Mouse (Mus musculus) testis, adult 2 months (tissue): ENCODE measurements around the gene Ptp4a2. TPM values are rescaled to one million over a fixed set of nuclear protein-coding genes. Genes with fewer than 3 reads are reported as not detected.
"Not testable (repeated sequence)": the region's sequence is repeated elsewhere in the genome, so short reads cannot be mapped to it uniquely, and the experiment has no call there.

ENCODE experiments used
- H3K27ac ChIP-seq: fragments of 200-500 bp; 2 replicates; pipeline ENCODE4 v1.5.1; 2012; ENCODE audit warnings: low read depth, low read length; ENCODE audit not compliant: control insufficient read depth, insufficient read depth
- H3K27me3 ChIP-seq: fragments of 200-500 bp; 2 replicates; pipeline ENCODE4 v1.6.1; 2012; ENCODE audit warnings: mild to moderate bottlenecking, low read length, moderate library complexity; ENCODE audit not compliant: control insufficient read depth, insufficient read depth
- H3K36me3 ChIP-seq: fragments of 200-500 bp; 2 replicates; pipeline ENCODE4 v1.6.1; 2012; ENCODE audit warnings: mild to moderate bottlenecking, low read length; ENCODE audit not compliant: control insufficient read depth, insufficient read depth
- H3K4me1 ChIP-seq: fragments of 200-500 bp; 2 replicates; pipeline ENCODE4 v1.6.1; 2012; ENCODE audit warnings: low read length; ENCODE audit not compliant: control insufficient read depth, insufficient read depth
- H3K4me3 ChIP-seq: fragments of 200-500 bp; 2 replicates; pipeline ENCODE4 v1.5.1; 2012; ENCODE audit warnings: low read depth, mild to moderate bottlenecking, low read length, moderate library complexity, mixed read lengths; ENCODE audit not compliant: control insufficient read depth
- CTCF ChIP-seq: fragments of 200-500 bp; IDR thresholded peaks from 2 replicates; pipeline ENCODE4 v1.5.1; 2012; ENCODE audit warnings: low read depth, mild to moderate bottlenecking, inconsistent platforms, low read length, moderate library complexity; ENCODE audit not compliant: control insufficient read depth, insufficient read depth, insufficient replicate concordance
- POLR2A ChIP-seq: fragments of 200-500 bp; IDR thresholded peaks from 2 replicates; pipeline ENCODE4 v1.6.1; 2012; ENCODE audit warnings: low read depth, mild to moderate bottlenecking, inconsistent platforms, low read length, moderate library complexity; ENCODE audit not compliant: control insufficient read depth
- polyA plus RNA-seq: library from polyadenylated mRNA; depleted of rRNA; stranded (reverse); fragments of >200 nt; gene quantifications from 2 replicates; pipeline ENCODE4 v1.2.3, GENCODE M21; 2012; rRNA removed

Ptp4a2 gene
- polyA plus RNA-seq: 39.9 and 48.8 TPM in 2 replicates

DNA sequence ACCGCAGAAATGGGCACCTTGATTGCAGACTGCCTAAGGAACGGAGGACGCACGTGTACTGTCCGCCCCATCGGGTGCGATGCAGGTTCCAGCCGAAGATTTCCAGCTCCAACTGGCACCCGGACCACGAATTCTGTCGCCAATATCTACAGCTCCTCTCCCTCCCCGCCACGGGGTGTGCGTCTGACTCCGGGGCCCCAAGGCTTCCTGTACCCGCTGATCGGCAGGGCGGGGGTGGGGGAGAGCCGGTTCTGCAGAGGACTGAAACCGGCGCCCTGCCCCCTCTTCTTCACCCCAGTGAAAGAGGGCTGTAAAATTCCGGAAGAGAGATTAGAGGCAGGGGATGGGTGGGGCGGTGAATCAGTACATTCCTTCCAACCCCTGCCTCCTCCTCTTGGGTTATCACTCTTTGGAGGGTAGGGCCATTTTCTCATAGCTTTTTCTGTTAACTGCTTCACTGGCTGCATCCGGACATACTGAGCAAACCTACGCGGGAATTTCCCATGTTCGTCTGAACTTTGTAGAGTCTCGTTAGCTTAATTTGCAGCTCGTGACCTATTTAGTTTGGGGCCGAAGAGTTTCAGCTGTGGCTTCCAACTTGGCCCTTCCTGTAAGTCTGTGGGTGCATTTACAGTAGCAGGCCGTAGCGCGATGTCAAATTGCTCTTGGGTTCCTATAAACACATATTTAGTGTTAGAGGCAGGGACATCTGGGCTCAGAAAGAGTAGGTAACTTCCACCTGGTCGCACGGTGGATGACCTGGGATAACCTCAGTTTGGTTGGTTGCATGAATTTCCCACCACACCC is at the start of gene Ptp4a2:
TSS of gene Ptp4a2 (plus strand) at position 422 of the 807 bp plus-strand sequence.
- peak within 1 kb of the TSS; percentile 82 for H3K4me3 ChIP-seq
- no peaks in the 10 kb centered on the region for H3K36me3 ChIP-seq
- H3K4me1 ChIP-seq: peaks cover 9% of the 10 kb centered on the region
- H3K27ac ChIP-seq: peak within 1 kb of the TSS; percentile 44; the same call in 1 of the 2 replicates
- no peaks in the 10 kb centered on the region for H3K27me3 ChIP-seq
- no peak for TF ChIP-seq CTCF
- no peak for TF ChIP-seq POLR2A

DNA sequence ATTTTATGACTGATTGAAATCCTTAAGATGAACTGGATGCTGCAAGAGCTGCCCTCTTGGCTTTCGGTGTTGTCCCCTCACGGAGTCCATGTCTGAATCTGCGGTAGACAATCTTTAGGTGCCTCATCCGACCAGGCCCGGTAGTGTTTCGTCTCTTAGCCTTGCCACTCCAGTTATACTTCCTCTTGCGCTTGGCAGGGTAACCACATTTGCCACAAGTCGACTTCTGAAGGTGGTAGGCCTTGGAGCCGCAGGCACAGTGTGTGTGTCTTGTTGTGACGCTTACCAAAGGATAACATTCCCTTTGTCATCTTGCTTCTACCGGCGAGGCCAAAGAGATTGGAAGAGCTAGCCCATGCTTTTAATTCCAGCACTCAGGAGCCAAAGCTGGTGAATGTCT is 49.4 kb upstream of the Ptp4a2 start:
- H3K4me1 ChIP-seq: no peaks in the 10 kb centered on the region; the same call in 1 of the 2 replicates
- H3K27ac ChIP-seq: no peak overlapping the region
- H3K27me3 ChIP-seq: no peaks in the 10 kb centered on the region
- TF ChIP-seq POLR2A (no peak), CTCF (no peak)
- no peak overlapping the region for H3K4me3 ChIP-seq
- no peaks in the 10 kb centered on the region for H3K36me3 ChIP-seq

DNA sequence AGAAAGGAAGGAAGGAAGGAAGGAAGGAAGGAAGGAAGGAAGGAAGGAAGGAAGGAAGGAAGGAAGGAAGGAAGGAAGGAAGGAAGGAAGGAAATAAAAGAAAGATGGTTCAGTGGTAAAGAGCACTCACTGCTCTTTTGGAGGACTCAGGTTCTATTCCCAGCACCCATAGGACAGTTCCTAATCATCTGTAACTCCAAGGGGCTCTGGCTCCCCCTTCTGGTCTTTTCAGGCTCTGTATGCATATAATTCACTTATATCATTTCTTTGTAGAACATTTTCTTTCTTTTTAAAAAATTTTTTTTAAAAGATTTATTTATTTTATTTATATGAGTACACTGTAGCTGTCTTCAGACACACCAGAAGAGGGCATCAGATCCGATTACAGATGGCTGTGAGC is 48.5 kb upstream of the Ptp4a2 start:
- H3K36me3 ChIP-seq, H3K27ac ChIP-seq, H3K4me1 ChIP-seq, H3K27me3 ChIP-seq, H3K4me3 ChIP-seq: not testable (repeated sequence)

DNA sequence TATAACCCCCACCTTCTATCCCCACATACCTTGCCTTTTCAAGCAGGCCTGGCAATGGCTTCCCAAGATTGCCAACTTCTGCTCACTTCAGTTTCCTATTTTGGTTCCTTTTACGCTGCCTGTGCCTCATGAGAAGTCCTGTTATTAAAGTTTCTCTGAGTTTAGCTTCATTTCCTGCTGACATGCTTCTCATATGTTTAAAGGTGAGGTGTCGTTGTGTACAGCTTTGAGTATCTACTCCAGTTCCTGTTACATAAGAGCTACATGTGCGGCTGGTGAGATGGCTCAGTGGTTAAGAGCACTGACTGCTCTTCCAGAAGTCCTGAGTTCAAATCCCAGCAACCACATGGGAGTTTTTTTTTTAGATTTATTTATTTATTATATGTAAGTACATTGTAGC is 45.7 kb upstream of the Ptp4a2 start:
- Histone ChIP-seq H3K36me3 (no peaks in the 10 kb centered on the region), H3K4me3 (no peak overlapping the region), H3K27me3 (no peaks in the 10 kb centered on the region), H3K4me1 (no peaks in the 10 kb centered on the region; the same call in 1 of the 2 replicates), H3K27ac (no peak overlapping the region)
- TF ChIP-seq POLR2A (no peak), CTCF (no peak)

DNA sequence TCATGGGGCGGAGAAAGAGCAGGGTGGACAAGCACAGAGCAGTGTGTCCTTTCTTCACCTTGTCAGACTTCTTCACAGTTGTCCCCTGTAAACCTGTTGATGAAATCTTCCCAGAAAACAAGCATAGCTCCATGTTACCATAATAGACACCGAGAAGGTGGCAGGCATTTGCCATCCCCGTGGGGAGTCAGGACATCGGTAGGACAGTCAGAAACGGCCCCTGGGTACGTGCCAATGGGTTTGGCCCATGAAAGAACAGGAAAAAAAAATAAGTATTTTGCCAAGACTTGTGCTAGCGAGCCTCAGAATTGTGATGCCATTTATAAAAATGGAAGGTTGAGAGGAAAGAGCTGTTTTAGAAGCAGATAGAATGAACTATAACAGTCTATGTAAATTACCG is 43.2 kb upstream of the Ptp4a2 start:
- H3K36me3 ChIP-seq: no peaks in the 10 kb centered on the region
- peaks cover 15% of the 10 kb centered on the region for H3K4me1 ChIP-seq
- TF ChIP-seq CTCF: no peak
- TF ChIP-seq POLR2A: no peak
- H3K27me3 ChIP-seq: no peaks in the 10 kb centered on the region
- no peak overlapping the region for H3K27ac ChIP-seq
- no peak overlapping the region for H3K4me3 ChIP-seq

DNA sequence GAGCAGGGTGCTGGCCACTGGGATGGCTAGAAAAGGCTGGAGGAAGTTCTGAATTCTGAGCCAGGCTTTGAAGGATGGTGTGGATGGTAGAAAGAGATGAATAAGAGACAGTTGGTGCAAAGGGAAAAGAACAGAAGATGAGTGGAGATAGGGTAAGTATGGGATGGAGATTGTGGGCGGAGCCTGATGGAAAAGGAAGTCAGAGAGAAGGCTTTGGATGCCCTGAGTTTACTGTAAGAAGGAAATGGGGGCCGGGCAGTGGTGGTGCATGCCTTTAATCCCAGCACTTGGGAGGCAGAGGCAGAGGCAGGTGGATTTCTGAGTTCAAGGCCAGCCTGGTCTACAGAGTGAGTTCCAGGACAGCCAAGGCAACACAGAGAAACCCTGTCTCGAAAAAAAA is 42.3 kb upstream of the Ptp4a2 start:
- H3K27ac ChIP-seq, H3K27me3 ChIP-seq, H3K4me3 ChIP-seq, H3K36me3 ChIP-seq: not testable (repeated sequence)
- H3K4me1 ChIP-seq: peaks cover 15% of the 10 kb centered on the region

DNA sequence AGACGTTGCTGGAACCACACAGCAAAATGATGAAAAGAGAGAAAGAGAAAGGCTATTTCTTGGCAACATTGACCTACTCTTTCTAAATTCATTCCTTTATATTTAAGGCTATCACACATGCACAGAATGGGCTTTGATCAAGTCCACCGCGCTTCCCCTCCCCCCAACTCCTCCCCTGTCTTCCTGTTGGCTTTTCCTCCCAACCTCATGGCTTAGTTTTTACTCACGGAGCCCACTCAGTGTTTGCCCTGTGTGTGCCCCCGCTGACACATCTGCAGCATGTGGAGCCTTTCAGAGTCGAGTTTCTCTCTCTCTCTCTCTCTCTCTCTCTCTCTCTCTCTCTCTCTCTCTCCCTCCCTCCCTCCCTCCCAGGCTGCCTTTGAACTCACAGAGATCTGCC is 40.4 kb upstream of the Ptp4a2 start:
- peaks cover 15% of the 10 kb centered on the region for H3K4me1 ChIP-seq
- H3K36me3 ChIP-seq: no peaks in the 10 kb centered on the region
- no peaks in the 10 kb centered on the region for H3K27me3 ChIP-seq
- no peak for TF ChIP-seq CTCF
- TF ChIP-seq POLR2A: no peak
- no peak overlapping the region for H3K4me3 ChIP-seq
- H3K27ac ChIP-seq: no peak overlapping the region

DNA sequence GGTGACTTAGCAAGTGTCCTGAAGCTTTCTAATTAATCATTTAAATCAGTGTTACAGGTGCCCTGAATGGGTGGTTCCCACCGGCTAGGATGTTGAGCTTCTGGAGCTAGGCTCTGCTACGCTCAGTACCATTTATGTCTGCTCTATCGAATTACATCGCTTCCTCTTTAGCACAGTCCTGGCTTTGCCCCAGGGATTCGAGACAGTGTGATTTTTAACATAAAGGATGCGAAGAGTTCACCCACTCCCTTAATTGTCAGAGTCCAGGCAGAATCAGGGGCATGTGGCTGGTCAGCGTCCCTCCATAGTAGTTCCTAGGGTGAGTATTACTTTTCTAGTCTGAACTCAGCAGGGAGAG is 39.7 kb upstream of the Ptp4a2 start:
- Histone ChIP-seq H3K36me3 (no peaks in the 10 kb centered on the region), H3K27me3 (no peaks in the 10 kb centered on the region), H3K4me1 (peaks cover 15% of the 10 kb centered on the region), H3K4me3 (no peak overlapping the region), H3K27ac (no peak overlapping the region)
- TF ChIP-seq POLR2A (no peak), CTCF (no peak)
